Mouse (Mus musculus): Measurements from ENCODE around the gene Chchd1.

The Chchd1 gene

GRCm38 (mm10) chr14:20702741-20703381 lies at the start of gene Chchd1:
TSS of gene Chchd1 (plus strand) at chr14:20703006.
- peak; percentile 87 for DNase-seq

- no peak for DNase-seq
Measured at GRCm38 (mm10) chr14:20654690-20655421, 48.0 kb upstream of the Chchd1 start.

GRCm38 (mm10) chr14:20655731-20656130 lies 47.1 kb upstream of the Chchd1 start:
- DNase-seq, result no peak

- DNase-seq, result no peak
Measured at GRCm38 (mm10) chr14:20656361-20656760, 46.4 kb upstream of the Chchd1 start, which contains the start of gene Myoz1. TSS of gene Myoz1 (minus strand) at chr14:20656540.

GRCm38 (mm10) chr14:20658326-20658725 lies 44.5 kb upstream of the Chchd1 start:
- DNase-seq, result no peak

GRCm38 (mm10) chr14:20658902-20659301 lies 43.9 kb upstream of the Chchd1 start:
- DNase-seq, result no peak

- DNase-seq, result no peak
Measured at GRCm38 (mm10) chr14:20659687-20660086, 43.1 kb upstream of the Chchd1 start.

- DNase-seq, result peak; percentile 95
Measured at GRCm38 (mm10) chr14:20660827-20661660, 41.8 kb upstream of the Chchd1 start.

- DNase-seq, result peak; percentile 65
Measured at GRCm38 (mm10) chr14:20661661-20662331, 41.0 kb upstream of the Chchd1 start.

- DNase-seq, result no peak
Measured at GRCm38 (mm10) chr14:20662740-20663139, 40.1 kb upstream of the Chchd1 start.

- DNase-seq, result no peak
Measured at GRCm38 (mm10) chr14:20663601-20664000, 39.2 kb upstream of the Chchd1 start.

GRCm38 (mm10) chr14:20664436-20664835 lies 38.4 kb upstream of the Chchd1 start:
- DNase-seq, result no peak

- DNase-seq, result no peak
Measured at GRCm38 (mm10) chr14:20667469-20667868, 35.3 kb upstream of the Chchd1 start.

GRCm38 (mm10) chr14:20668154-20668810 lies 34.5 kb upstream of the Chchd1 start, which contains the start of gene Synpo2l:
TSS of gene Synpo2l (minus strand) at chr14:20668354.
- peak; percentile 79 for DNase-seq

GRCm38 (mm10) chr14:20672990-20673389 lies 29.8 kb upstream of the Chchd1 start:
- peak; percentile 49 for DNase-seq

GRCm38 (mm10) chr14:20673735-20674063 lies 29.1 kb upstream of the Chchd1 start:
- peak; percentile 80 for DNase-seq

- DNase-seq, result peak; percentile 94
Measured at GRCm38 (mm10) chr14:20674064-20674833, 28.6 kb upstream of the Chchd1 start, which contains the start of gene Sec24c. TSS of gene Sec24c (plus strand) at chr14:20674308.

GRCm38 (mm10) chr14:20677906-20678305 lies 24.9 kb upstream of the Chchd1 start:
- DNase-seq, result no peak

GRCm38 (mm10) chr14:20681742-20682141 lies 21.1 kb upstream of the Chchd1 start:
- DNase-seq, result no peak

GRCm38 (mm10) chr14:20682498-20682897 lies 20.3 kb upstream of the Chchd1 start:
- peak; percentile 56 for DNase-seq

GRCm38 (mm10) chr14:20686576-20686975 lies 16.2 kb upstream of the Chchd1 start:
- DNase-seq, result no peak

Data from kidney, adult 11 months (tissue).